20 mouse cellular contexts compared by ENCODE assay signal in genomic region chr9:117957195-117957594, GRCm38 (mm10).
A peak's percentile ranks its signal among the peaks of the same experiment; 100 is the strongest.
DNase-seq lines count a peak whose midpoint lies in the region; ATAC-seq and TF ChIP-seq lines count a peak whose summit lies in the region.
"Had no signal": no experiment of that assay in that cellular context is flagged by ENCODE, and none has a peak within 500 bp of the region (broad histone marks: within the 10 kb centered on the region; RNA-seq: fewer than 3 reads in every experiment).

No protein-coding gene starts in this region.

- TF ChIP-seq POLR2A in liver, adult 2 months (IDR thresholded peaks at IDR 0.05; ENCODE audit: extremely low read depth, insufficient read depth, low read length) = no peak

- no peak for DNase-seq in hindbrain, embryonic 14.5 days (ENCODE audit: low spot score)
- DNase-seq in hindbrain, embryonic 11.5 days (ENCODE audit: low spot score) = no peak
- DNase-seq in liver, adult 2 months (ENCODE audit: extremely low read depth, low read depth, low spot score) = peak; percentile 2
- no peak for DNase-seq in stomach, postnatal 0 days (ENCODE audit: low spot score)
- DNase-seq in adrenal gland, adult (ENCODE audit: inconsistent age in 2 of 2, low spot score in 1 of 2) = no peak
- DNase-seq: adrenal gland, adult 2 months; cerebellum, adult 9-10 months; gastrocnemius, postnatal 36 days; heart, postnatal 36 days; liver, postnatal 0 days; right cerebral cortex, postnatal 25 days; thymus, postnatal 14 days had no signal

- no peak for ATAC-seq in hindbrain, embryonic 14.5 days (ENCODE audit: low FRiP score)
- ATAC-seq in hindbrain, embryonic 11.5 days (ENCODE audit: low FRiP score) = no peak
- no peak for ATAC-seq in liver, embryonic 12.5 days
- ATAC-seq in stomach, embryonic 14.5 days (ENCODE audit: insufficient number of reproducible peaks, insufficient read depth, low FRiP score, low read depth) = no peak
- ATAC-seq in stomach, postnatal 0 days (ENCODE audit: low FRiP score, low TSS enrichment) = no peak
- ATAC-seq: forebrain, embryonic 13.5 days; liver, postnatal 0 days had no signal

- H3K4me1 ChIP-seq in hindbrain, embryonic 14.5 days (replicated peaks; ENCODE audit: control insufficient read depth, insufficient read depth, low read length) = peaks cover 11% of the 10 kb centered on the region
- H3K4me1 ChIP-seq in hindbrain, embryonic 11.5 days (replicated peaks; ENCODE audit: control insufficient read depth, insufficient read depth, low read length) = no peaks in the 10 kb centered on the region
- no peaks in the 10 kb centered on the region for H3K4me1 ChIP-seq in liver, adult 2 months (ENCODE audit: control insufficient read depth, insufficient read depth, low read length)
- no peaks in the 10 kb centered on the region for H3K4me1 ChIP-seq in liver, embryonic 12.5 days
- peaks cover 9% of the 10 kb centered on the region for H3K4me1 ChIP-seq in stomach, embryonic 14.5 days (ENCODE audit: control insufficient read depth, insufficient read depth, low read length)
- H3K4me1 ChIP-seq in stomach, postnatal 0 days (replicated peaks; ENCODE audit: control insufficient read depth, insufficient read depth) = no peaks in the 10 kb centered on the region

- no peak for TF ChIP-seq EP300 in stomach, postnatal 0 days (optimal IDR thresholded peaks at IDR 0.05)

- no peak overlapping the region for H3K4me2 ChIP-seq in hindbrain, embryonic 14.5 days (replicated peaks)
- no peak overlapping the region for H3K4me2 ChIP-seq in hindbrain, embryonic 11.5 days (replicated peaks; ENCODE audit: low read depth, low read length)
- H3K4me2 ChIP-seq in liver, embryonic 12.5 days = no peak overlapping the region
- H3K4me2 ChIP-seq in stomach, embryonic 14.5 days (replicated peaks; ENCODE audit: low read depth, low read length) = no peak overlapping the region
- no peak overlapping the region for H3K4me2 ChIP-seq in stomach, postnatal 0 days (replicated peaks; ENCODE audit: low read depth)
- H3K4me2 ChIP-seq: forebrain, embryonic 13.5 days; limb, embryonic 15.5 days; midbrain, embryonic 11.5 days; neural tube, embryonic 15.5 days had no signal

- H3K9ac ChIP-seq in hindbrain, embryonic 14.5 days = no peak overlapping the region
- no peak overlapping the region for H3K9ac ChIP-seq in hindbrain, embryonic 11.5 days (ENCODE audit: low read depth, low read length)
- H3K9ac ChIP-seq in liver, adult 2 months (ENCODE audit: low read depth, low read length) = no peak overlapping the region
- H3K9ac ChIP-seq in liver, embryonic 12.5 days = no peak overlapping the region
- no peak overlapping the region for H3K9ac ChIP-seq in stomach, embryonic 14.5 days (replicated peaks; ENCODE audit: low read depth, low read length)
- H3K9ac ChIP-seq in stomach, postnatal 0 days (ENCODE audit: low read length) = no peak overlapping the region
- H3K9ac ChIP-seq: forebrain, embryonic 13.5 days; limb, embryonic 15.5 days; liver, postnatal 0 days; neural tube, embryonic 15.5 days had no signal

- H3K4me3 ChIP-seq in hindbrain, embryonic 14.5 days (replicated peaks; ENCODE audit: low read length) = no peak overlapping the region
- no peak overlapping the region for H3K4me3 ChIP-seq in hindbrain, embryonic 11.5 days (ENCODE audit: low read depth, low read length)
- H3K4me3 ChIP-seq in liver, adult 2 months (ENCODE audit: insufficient read depth, low read depth, low read length) = no peak overlapping the region
- H3K4me3 ChIP-seq in liver, embryonic 12.5 days = no peak overlapping the region
- H3K4me3 ChIP-seq in stomach, embryonic 14.5 days (ENCODE audit: low read depth, low read length) = no peak overlapping the region
- H3K4me3 ChIP-seq in stomach, postnatal 0 days (ENCODE audit: low read depth, low read length) = no peak overlapping the region
- H3K4me3 ChIP-seq: embryonic facial prominence, embryonic 10.5 days; forebrain, embryonic 13.5 days; heart, embryonic 10.5 days; limb, embryonic 15.5 days; neural tube, embryonic 15.5 days had no signal

- H3K79me2 ChIP-seq in liver, adult 2 months (ENCODE audit: control insufficient read depth, insufficient read depth, low read length) = no peaks in the 10 kb centered on the region

- H3K27ac ChIP-seq in hindbrain, embryonic 14.5 days = peak overlapping the region; percentile 64
- no peak overlapping the region for H3K27ac ChIP-seq in hindbrain, embryonic 11.5 days (ENCODE audit: low read depth, low read length)
- H3K27ac ChIP-seq in liver, adult 2 months (replicated peaks; ENCODE audit: insufficient read depth, low read depth, low read length) = no peak overlapping the region
- H3K27ac ChIP-seq in liver, embryonic 12.5 days = no peak overlapping the region
- H3K27ac ChIP-seq in stomach, embryonic 14.5 days (ENCODE audit: low read length) = peak overlapping the region; percentile 78
- H3K27ac ChIP-seq in stomach, postnatal 0 days (replicated peaks) = no peak overlapping the region
- H3K27ac ChIP-seq: forebrain, embryonic 13.5 days had no signal

- TF ChIP-seq CTCF in liver, adult 2 months (IDR thresholded peaks at IDR 0.05; ENCODE audit: low read depth, low read length) = no peak
- TF ChIP-seq CTCF in stomach, postnatal 0 days (IDR thresholded peaks at IDR 0.05; ENCODE audit: low read depth) = no peak

- 66% methylated on average over 2 of the region's 2 CpGs for WGBS in hindbrain, embryonic 14.5 days
- WGBS in hindbrain, embryonic 11.5 days = 80% methylated on average over 2 of the region's 2 CpGs
- WGBS in liver, adult 2 months = 78% methylated on average over 2 of the region's 2 CpGs
- 55% methylated on average over 2 of the region's 2 CpGs for WGBS in liver, embryonic 12.5 days (ENCODE audit: insufficient replicate concordance)
- 38% methylated on average over 2 of the region's 2 CpGs for WGBS in stomach, embryonic 14.5 days
- 44% methylated on average over 2 of the region's 2 CpGs for WGBS in stomach, postnatal 0 days

- H3K36me3 ChIP-seq in hindbrain, embryonic 14.5 days (replicated peaks; ENCODE audit: control insufficient read depth, insufficient read depth) = no peaks in the 10 kb centered on the region
- H3K36me3 ChIP-seq in hindbrain, embryonic 11.5 days (ENCODE audit: control insufficient read depth, insufficient read depth, low read length) = no peaks in the 10 kb centered on the region
- H3K36me3 ChIP-seq in liver, adult 2 months (ENCODE audit: control insufficient read depth, insufficient read depth, low read length) = no peaks in the 10 kb centered on the region
- no peaks in the 10 kb centered on the region for H3K36me3 ChIP-seq in liver, embryonic 12.5 days
- H3K36me3 ChIP-seq in stomach, embryonic 14.5 days (ENCODE audit: control insufficient read depth, insufficient read depth, low read length) = no peaks in the 10 kb centered on the region
- no peaks in the 10 kb centered on the region for H3K36me3 ChIP-seq in stomach, postnatal 0 days (ENCODE audit: control insufficient read depth, insufficient read depth, low read length)
- H3K36me3 ChIP-seq: embryonic facial prominence, embryonic 10.5 days; heart, embryonic 10.5 days; limb, embryonic 15.5 days; neural tube, embryonic 15.5 days had no signal

- no peaks in the 10 kb centered on the region for H3K27me3 ChIP-seq in hindbrain, embryonic 14.5 days (ENCODE audit: control insufficient read depth, insufficient read depth, low read length)
- no peaks in the 10 kb centered on the region for H3K27me3 ChIP-seq in hindbrain, embryonic 11.5 days (ENCODE audit: control insufficient read depth, insufficient read depth, low read length)
- no peaks in the 10 kb centered on the region for H3K27me3 ChIP-seq in liver, adult 2 months (ENCODE audit: control insufficient read depth, insufficient read depth, low read length)
- H3K27me3 ChIP-seq in liver, embryonic 12.5 days (replicated peaks) = no peaks in the 10 kb centered on the region
- no peaks in the 10 kb centered on the region for H3K27me3 ChIP-seq in stomach, embryonic 14.5 days (ENCODE audit: control insufficient read depth, insufficient read depth, low read length)
- H3K27me3 ChIP-seq in stomach, postnatal 0 days (ENCODE audit: control insufficient read depth, insufficient read depth, low read length) = no peaks in the 10 kb centered on the region
- H3K27me3 ChIP-seq: forebrain, embryonic 13.5 days; limb, embryonic 15.5 days; neural tube, embryonic 15.5 days had no signal

- no peaks in the 10 kb centered on the region for H3K9me3 ChIP-seq in hindbrain, embryonic 14.5 days (ENCODE audit: control insufficient read depth, low read length)
- H3K9me3 ChIP-seq in hindbrain, embryonic 11.5 days (ENCODE audit: control insufficient read depth, low read length) = no peaks in the 10 kb centered on the region
- no peaks in the 10 kb centered on the region for H3K9me3 ChIP-seq in liver, embryonic 12.5 days (replicated peaks)
- no peaks in the 10 kb centered on the region for H3K9me3 ChIP-seq in stomach, embryonic 14.5 days (ENCODE audit: control insufficient read depth, low read depth, low read length)
- H3K9me3 ChIP-seq in stomach, postnatal 0 days (ENCODE audit: control insufficient read depth, low read length) = no peaks in the 10 kb centered on the region
- H3K9me3 ChIP-seq: embryonic facial prominence, embryonic 10.5 days; forebrain, embryonic 13.5 days; heart, embryonic 10.5 days; limb, embryonic 15.5 days; neural tube, embryonic 15.5 days had no signal

Comparison
In these comparisons a context has a peak if more than half of its experiments do, and no peak if none do; other contexts are left out.
1. H3K27ac ChIP-seq: peak in hindbrain, embryonic 14.5 days (single experiment) and stomach, embryonic 14.5 days (single experiment); none in hindbrain, embryonic 11.5 days (single experiment), liver, adult 2 months (single experiment), liver, embryonic 12.5 days (single experiment) and stomach, postnatal 0 days (single experiment).